Mouse (Mus musculus) heart, postnatal 0 days (tissue): ENCODE data around the gene Xpnpep1.

Experiments used
- CTCF ChIP-seq: IDR thresholded peaks from 2 replicates; pipeline ENCODE4 v1.5.1; 2016; ENCODE audit warnings: antibody characterized with exemption, control low read depth, low read depth
- EP300 ChIP-seq: IDR thresholded peaks from 2 replicates; pipeline ENCODE4 v1.6.1; 2016; ENCODE audit warnings: antibody characterized with exemption, low read depth

GRCm38 (mm10) chr19:53038435-53038938 is 1.5 kb downstream of the Xpnpep1 start:
- no peak for TF ChIP-seq CTCF
- no peak for TF ChIP-seq EP300
